Mouse (Mus musculus) hindbrain, embryonic 11.5 days (tissue): ENCODE data around the gene Mamstr. TPM values are rescaled to one million over a fixed set of nuclear protein-coding genes. Genes with fewer than 3 reads are reported as not detected.

Experiments
- ATAC-seq: fragments of 200-750 bp; cut with Nextera tagmentation; 2 replicates; pipeline ENCODE4 v1.8.0; 2017; ENCODE audit warnings: mild to moderate bottlenecking, moderate TSS enrichment, moderate library complexity; ENCODE audit not compliant: low FRiP score
- DNase-seq: peaks from one replicate; pipeline ENCODE4 v3.0.0-alpha.2; 2015; ENCODE audit warnings: low spot score
- H3K27ac ChIP-seq: fragments of 300-500 bp; sonication (generic); 2 replicates; pipeline ENCODE4 v1.5.1; 2014; ENCODE audit warnings: mild to moderate bottlenecking, low read depth, low read length
- H3K27me3 ChIP-seq: fragments of 300-500 bp; sonication (generic); 2 replicates; pipeline ENCODE4 v1.6.1; 2014; ENCODE audit warnings: mild to moderate bottlenecking, low read length, moderate library complexity, mixed read lengths; ENCODE audit not compliant: control insufficient read depth, insufficient read depth
- H3K36me3 ChIP-seq: fragments of 300-500 bp; sonication (generic); 2 replicates; pipeline ENCODE4 v1.6.1; 2014; ENCODE audit warnings: mild to moderate bottlenecking, low read length, moderate library complexity, mixed read lengths; ENCODE audit not compliant: control insufficient read depth, insufficient read depth
- H3K4me1 ChIP-seq: fragments of 300-500 bp; sonication (generic); replicated peaks from 2 replicates; pipeline ENCODE4 v1.6.1; 2014; ENCODE audit warnings: low read length, mixed read lengths; ENCODE audit not compliant: control insufficient read depth, insufficient read depth
- H3K4me2 ChIP-seq: fragments of 300-500 bp; sonication (generic); replicated peaks from 2 replicates; pipeline ENCODE4 v1.6.1; 2014; ENCODE audit warnings: mild to moderate bottlenecking, low read depth, low read length
- H3K4me3 ChIP-seq: fragments of 300-500 bp; sonication (generic); 2 replicates; pipeline ENCODE4 v1.5.1; 2014; ENCODE audit warnings: low read depth, low read length
- H3K9ac ChIP-seq: fragments of 300-500 bp; sonication (generic); 2 replicates; pipeline ENCODE4 v1.6.1; 2014; ENCODE audit warnings: low read depth, low read length
- H3K9me3 ChIP-seq: fragments of 300-500 bp; sonication (generic); 2 replicates; pipeline ENCODE4 v1.6.1; 2016; ENCODE audit warnings: low read length; ENCODE audit not compliant: control insufficient read depth
- WGBS: fragments of 180-500 bp; shearing (Covaris S2); extraction: QIAGEN DNeasy Blood & Tissue Kit; methylation state at CpG from one replicate; pipeline ENCODE4 v1.1.7; 2014; 5-methylcytosine and 5-hydroxymethylcytosine counted together
- polyA plus RNA-seq: library from polyadenylated mRNA; unstranded; fragments of >200 nt; fragmentation: Nextera tagmentation; extraction: Ambion mirVana; gene quantifications from 2 replicates; pipeline ENCODE4 v1.2.1, GENCODE M21; 2014

Mamstr gene
- polyA plus RNA-seq, 1 experiment from 2014 or later: 2.1 TPM

GRCm38 (mm10) chr7:45623507-45623906 lies 16.3 kb upstream of the Mamstr start:
- Histone ChIP-seq H3K27me3 (peaks cover 12% of the 10 kb centered on the region), H3K27ac (no peak overlapping the region), H3K4me1 (no peaks in the 10 kb centered on the region), H3K4me2 (no peak overlapping the region), H3K9ac (no peak overlapping the region), H3K9me3 (no peaks in the 10 kb centered on the region), H3K4me3 (no peak overlapping the region), H3K36me3 (no peaks in the 10 kb centered on the region)
- ATAC-seq (no peak), DNase-seq (no peak)
- 95% methylated on average over 11 of the region's 11 CpGs for WGBS

GRCm38 (mm10) chr7:45624718-45625117 lies 15.1 kb upstream of the Mamstr start:
- Histone ChIP-seq H3K9ac (no peak overlapping the region), H3K27ac (no peak overlapping the region), H3K4me3 (no peak overlapping the region), H3K36me3 (no peaks in the 10 kb centered on the region), H3K4me1 (no peaks in the 10 kb centered on the region), H3K4me2 (no peak overlapping the region), H3K27me3 (peaks cover 12% of the 10 kb centered on the region), H3K9me3 (no peaks in the 10 kb centered on the region)
- ATAC-seq: no peak
- 86% methylated on average over 3 of the region's 3 CpGs for WGBS
- DNase-seq: no peak

GRCm38 (mm10) chr7:45625481-45625880 lies 14.3 kb upstream of the Mamstr start:
- H3K4me1 ChIP-seq: no peaks in the 10 kb centered on the region
- DNase-seq (no peak), ATAC-seq (no peak)
- no peak overlapping the region for H3K27ac ChIP-seq
- H3K4me3 ChIP-seq: no peak overlapping the region
- no peaks in the 10 kb centered on the region for H3K36me3 ChIP-seq
- H3K4me2 ChIP-seq: no peak overlapping the region
- no peak overlapping the region for H3K9ac ChIP-seq
- whole genome bisulfite sequencing: 94% methylated on average over 8 of the region's 8 CpGs
- H3K9me3 ChIP-seq: no peaks in the 10 kb centered on the region
- peaks cover 12% of the 10 kb centered on the region for H3K27me3 ChIP-seq

- no peak overlapping the region for H3K4me2 ChIP-seq
- no peaks in the 10 kb centered on the region for H3K4me1 ChIP-seq
- no peak overlapping the region for H3K27ac ChIP-seq
- no peak for DNase-seq
- H3K4me3 ChIP-seq: no peak overlapping the region
- H3K27me3 ChIP-seq: peaks cover 12% of the 10 kb centered on the region
- no peak overlapping the region for H3K9ac ChIP-seq
- 91% methylated on average over 7 of the region's 7 CpGs for WGBS
- ATAC-seq: no peak
- H3K36me3 ChIP-seq: no peaks in the 10 kb centered on the region
- no peaks in the 10 kb centered on the region for H3K9me3 ChIP-seq
Measured at GRCm38 (mm10) chr7:45626571-45627076, 13.2 kb upstream of the Mamstr start.

- Histone ChIP-seq H3K4me2 (peak within 1 kb of the TSS; percentile 93), H3K9me3 (no peaks in the 10 kb centered on the region), H3K4me1 (peaks cover under 1% of the 10 kb centered on the region; the same call in 1 of the 2 replicates), H3K36me3 (no peaks in the 10 kb centered on the region), H3K9ac (peak within 1 kb of the TSS; percentile 69), H3K27ac (no peak within 1 kb of the TSS; the same call in 1 of the 2 replicates), H3K27me3 (peaks cover 14% of the 10 kb centered on the region), H3K4me3 (peak within 1 kb of the TSS; percentile 49)
- WGBS: 86% methylated on average over 9 of the region's 9 CpGs
- no peak for DNase-seq
- ATAC-seq: no peak
Measured at GRCm38 (mm10) chr7:45627261-45627660, 12.5 kb upstream of the Mamstr start, which contains the start of gene Rasip1. Gene Rasip1 (plus strand): TSS chr7:45627488.

GRCm38 (mm10) chr7:45628364-45629294 lies 11.1 kb upstream of the Mamstr start:
- Histone ChIP-seq H3K36me3 (no peaks in the 10 kb centered on the region), H3K27ac (peak overlapping the region; percentile 51; the same call in 1 of the 2 replicates), H3K4me3 (peak overlapping the region; percentile 49), H3K9ac (peak overlapping the region; percentile 69), H3K4me2 (peak overlapping the region; percentile 93), H3K9me3 (no peaks in the 10 kb centered on the region), H3K4me1 (peaks cover 4% of the 10 kb centered on the region; the same call in 1 of the 2 replicates), H3K27me3 (peaks cover 17% of the 10 kb centered on the region)
- 1% methylated on average over 96 of the region's 105 CpGs for WGBS
- peak; percentile 75 for ATAC-seq
- peak; percentile 93 for DNase-seq

- no peak for ATAC-seq
Measured at GRCm38 (mm10) chr7:45630064-45630907, 9.5 kb upstream of the Mamstr start.

GRCm38 (mm10) chr7:45632499-45632898 lies 7.3 kb upstream of the Mamstr start:
- H3K9me3 ChIP-seq: no peaks in the 10 kb centered on the region
- H3K4me2 ChIP-seq: peak overlapping the region; percentile 39
- DNase-seq: peak; percentile 48
- peaks cover 12% of the 10 kb centered on the region for H3K27me3 ChIP-seq
- 28% methylated on average over 34 of the region's 35 CpGs for whole genome bisulfite sequencing
- H3K4me1 ChIP-seq: peaks cover 4% of the 10 kb centered on the region; the same call in 1 of the 2 replicates
- no peak overlapping the region for H3K27ac ChIP-seq
- H3K9ac ChIP-seq: peak overlapping the region; percentile 8; the same call in 1 of the 2 replicates
- no peaks in the 10 kb centered on the region for H3K36me3 ChIP-seq
- ATAC-seq: no peak
- no peak overlapping the region for H3K4me3 ChIP-seq

More at GRCm38 (mm10) chr7:45630064-45630907, 9.5 kb upstream of the Mamstr start:
- peak; percentile 40 for DNase-seq
- no peaks in the 10 kb centered on the region for H3K36me3 ChIP-seq
- WGBS: 70% methylated on average over 23 of the region's 23 CpGs
- H3K4me2 ChIP-seq: no peak overlapping the region
- no peak overlapping the region for H3K4me3 ChIP-seq
- peaks cover 4% of the 10 kb centered on the region; the same call in 1 of the 2 replicates for H3K4me1 ChIP-seq
- H3K9ac ChIP-seq: no peak overlapping the region
- H3K9me3 ChIP-seq: no peaks in the 10 kb centered on the region
- H3K27me3 ChIP-seq: peaks cover 17% of the 10 kb centered on the region
- no peak overlapping the region for H3K27ac ChIP-seq
